Mouse (Mus musculus) hindbrain, postnatal 0 days (tissue): ENCODE results near the gene Sgpp2. TPM values are rescaled to one million over a fixed set of nuclear protein-coding genes. Genes with fewer than 3 reads are reported as not detected.
A peak's percentile ranks its signal among the peaks of the same experiment; 100 is the strongest.

ENCODE experiments used
- ATAC-seq: fragments of 200-750 bp; cut with Nextera tagmentation; 2 replicates; pipeline ENCODE4 v1.8.0; 2017; ENCODE audit warnings: mild to moderate bottlenecking, moderate TSS enrichment, moderate library complexity
- DNase-seq: peaks from one replicate; pipeline ENCODE4 v3.0.0-alpha.2; 2015; ENCODE audit warnings: low spot score
- H3K27ac ChIP-seq: fragments of 300-500 bp; sonication (generic); 2 replicates; pipeline ENCODE4 v1.5.1; 2014; ENCODE audit warnings: mild to moderate bottlenecking
- H3K27me3 ChIP-seq: fragments of 300-500 bp; sonication (generic); 2 replicates; pipeline ENCODE4 v1.6.1; 2014; ENCODE audit warnings: low read length, mixed read lengths; ENCODE audit not compliant: insufficient read depth
- H3K36me3 ChIP-seq: fragments of 300-500 bp; sonication (generic); 2 replicates; pipeline ENCODE4 v1.6.1; 2014; ENCODE audit warnings: low read length, mixed read lengths; ENCODE audit not compliant: insufficient read depth
- H3K4me1 ChIP-seq: fragments of 300-500 bp; sonication (generic); 2 replicates; pipeline ENCODE4 v1.6.1; 2014; ENCODE audit warnings: antibody characterized with exemption, low read length, mixed read lengths; ENCODE audit not compliant: insufficient read depth
- H3K4me2 ChIP-seq: fragments of 300-500 bp; sonication (generic); 2 replicates; pipeline ENCODE4 v1.6.1; 2014; ENCODE audit warnings: low read depth, mild to moderate bottlenecking, low read length, moderate library complexity, mixed read lengths
- H3K4me3 ChIP-seq: fragments of 300-500 bp; sonication (generic); 2 replicates; pipeline ENCODE4 v1.5.1; 2014; ENCODE audit warnings: low read length
- H3K9ac ChIP-seq: fragments of 300-500 bp; sonication (generic); replicated peaks from 2 replicates; pipeline ENCODE4 v1.6.1; 2014; ENCODE audit warnings: mild to moderate bottlenecking, low read length, moderate library complexity, mixed read lengths
- H3K9me3 ChIP-seq: fragments of 300-500 bp; sonication (generic); 2 replicates; pipeline ENCODE4 v1.6.1; 2016; ENCODE audit warnings: low read length, mixed read lengths
- CTCF ChIP-seq: IDR thresholded peaks from 2 replicates; pipeline ENCODE4 v1.5.1; 2016; ENCODE audit warnings: antibody characterized with exemption, control low read depth, low read depth
- WGBS: fragments of 180-500 bp; shearing (Covaris S2); extraction: QIAGEN DNeasy Blood & Tissue Kit; methylation state at CpG from one replicate; pipeline ENCODE4 v1.1.7; 2014; 5-methylcytosine and 5-hydroxymethylcytosine counted together
- polyA plus RNA-seq: library from polyadenylated mRNA; unstranded; fragments of >200 nt; fragmentation: Nextera tagmentation; extraction: Ambion mirVana; gene quantifications from 2 replicates; pipeline ENCODE4 v1.2.1, GENCODE M21; 2015
- total RNA-seq: library from RNA; depleted of rRNA; stranded (reverse); fragments of >200 nt; gene quantifications from 2 replicates; pipeline ENCODE4 v1.2.3, GENCODE M21; 2014

Gene Sgpp2
- total and polyA plus RNA-seq, 2 experiments from 2014 or later, result 3.3 to 5.0 TPM

DNA sequence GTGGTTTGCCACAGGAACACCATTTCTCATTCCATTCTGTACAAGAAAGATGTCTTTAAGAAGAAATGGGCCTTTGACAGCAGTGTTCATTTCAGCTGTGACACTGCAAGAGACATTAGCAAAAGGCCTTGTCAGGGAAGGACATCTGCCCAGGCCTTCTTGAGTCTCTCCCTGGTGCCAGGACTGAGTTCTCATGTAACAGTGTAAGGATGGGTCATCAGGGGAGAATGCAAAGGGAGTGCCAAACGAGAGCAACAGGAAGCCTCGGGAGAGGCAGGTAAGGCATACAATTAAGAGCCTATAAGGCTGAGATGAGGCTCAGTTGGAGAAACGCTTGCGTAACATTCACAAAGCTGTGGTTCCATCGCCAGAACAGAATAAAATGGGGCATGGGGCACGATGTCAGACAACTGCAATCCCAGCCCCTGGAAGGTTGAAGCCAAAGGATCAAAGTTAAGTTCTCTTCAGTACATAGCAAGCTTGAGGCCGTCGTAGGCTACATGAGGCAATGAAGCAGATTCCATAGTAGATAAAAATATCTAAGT, 85.1 kb downstream of the Sgpp2 start:
- H3K9me3 ChIP-seq, result no peaks in the 10 kb centered on the region
- H3K27ac ChIP-seq, result no peak overlapping the region
- TF ChIP-seq CTCF, result no peak
- ATAC-seq, result no peak
- no peaks in the 10 kb centered on the region for H3K36me3 ChIP-seq
- 65% methylated on average over 8 of the region's 8 CpGs for WGBS
- no peak for DNase-seq
- no peak overlapping the region for H3K9ac ChIP-seq
- no peak overlapping the region for H3K4me2 ChIP-seq
- H3K4me3 ChIP-seq, result no peak overlapping the region
- no peaks in the 10 kb centered on the region for H3K4me1 ChIP-seq
- no peaks in the 10 kb centered on the region for H3K27me3 ChIP-seq

DNA sequence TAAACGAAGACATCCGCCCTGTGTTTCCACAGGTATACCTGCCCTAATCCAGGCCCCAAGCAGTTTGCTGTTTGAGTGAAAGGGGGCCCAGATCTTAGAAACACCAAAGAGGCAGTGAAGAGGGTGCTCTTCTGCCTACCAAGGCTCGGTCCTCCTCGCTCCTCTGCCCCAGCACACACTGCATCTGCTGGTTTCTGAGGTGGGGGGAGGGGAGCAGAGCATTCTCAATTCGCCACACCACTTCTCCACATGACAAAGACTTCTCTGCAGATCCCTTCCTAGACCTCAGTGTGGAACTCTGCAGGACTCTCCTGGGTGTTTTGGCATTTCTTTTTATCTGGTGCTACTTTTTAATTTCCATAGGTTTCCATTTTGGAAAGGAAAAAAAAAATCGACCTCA, 85.6 kb downstream of the Sgpp2 start:
- 36% methylated on average over 6 of the region's 6 CpGs for WGBS
- ATAC-seq (no peak), DNase-seq (no peak)
- no peaks in the 10 kb centered on the region for H3K9me3 ChIP-seq
- no peak overlapping the region for H3K9ac ChIP-seq
- H3K4me1 ChIP-seq, result no peaks in the 10 kb centered on the region
- no peak for TF ChIP-seq CTCF
- H3K27ac ChIP-seq, result no peak overlapping the region
- H3K27me3 ChIP-seq, result no peaks in the 10 kb centered on the region
- H3K4me2 ChIP-seq, result no peak overlapping the region
- no peak overlapping the region for H3K4me3 ChIP-seq
- H3K36me3 ChIP-seq, result no peaks in the 10 kb centered on the region

DNA sequence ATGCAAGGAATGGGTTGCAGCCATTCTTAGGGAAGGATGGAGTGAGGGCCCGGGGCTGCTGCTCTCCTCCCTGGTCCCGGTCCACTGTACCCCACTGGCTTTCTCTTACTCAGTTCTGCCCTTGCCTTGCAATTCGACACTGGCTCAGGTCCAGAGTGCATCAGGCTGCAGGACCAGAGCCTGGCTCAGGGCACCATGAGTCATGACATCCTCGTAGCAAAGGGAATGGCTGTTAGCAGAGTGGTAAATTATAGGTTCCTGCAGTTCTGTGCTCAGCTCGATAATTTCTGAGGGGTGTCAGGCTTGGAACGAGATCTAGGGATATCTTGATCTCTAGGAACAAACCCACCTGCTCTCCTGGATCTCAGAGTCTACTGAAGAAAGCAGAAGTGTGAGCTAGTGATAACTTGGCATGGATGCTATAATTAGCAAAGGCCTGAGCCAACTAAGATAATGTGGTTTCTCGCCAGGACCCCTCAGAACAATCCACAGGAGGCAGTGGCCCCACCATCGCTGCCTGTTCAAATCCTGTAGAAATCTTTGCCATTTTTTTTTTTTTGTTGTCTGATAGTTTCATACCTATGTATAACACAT, 86.3 kb downstream of the Sgpp2 start:
- Histone ChIP-seq H3K4me1 (no peaks in the 10 kb centered on the region), H3K27me3 (no peaks in the 10 kb centered on the region), H3K4me3 (no peak overlapping the region), H3K9ac (no peak overlapping the region), H3K27ac (no peak overlapping the region), H3K36me3 (no peaks in the 10 kb centered on the region), H3K4me2 (no peak overlapping the region), H3K9me3 (no peaks in the 10 kb centered on the region)
- no peak for TF ChIP-seq CTCF
- DNase-seq, result peak; percentile 17
- WGBS, result 32% methylated on average over 8 of the region's 8 CpGs
- ATAC-seq, result no peak

DNA sequence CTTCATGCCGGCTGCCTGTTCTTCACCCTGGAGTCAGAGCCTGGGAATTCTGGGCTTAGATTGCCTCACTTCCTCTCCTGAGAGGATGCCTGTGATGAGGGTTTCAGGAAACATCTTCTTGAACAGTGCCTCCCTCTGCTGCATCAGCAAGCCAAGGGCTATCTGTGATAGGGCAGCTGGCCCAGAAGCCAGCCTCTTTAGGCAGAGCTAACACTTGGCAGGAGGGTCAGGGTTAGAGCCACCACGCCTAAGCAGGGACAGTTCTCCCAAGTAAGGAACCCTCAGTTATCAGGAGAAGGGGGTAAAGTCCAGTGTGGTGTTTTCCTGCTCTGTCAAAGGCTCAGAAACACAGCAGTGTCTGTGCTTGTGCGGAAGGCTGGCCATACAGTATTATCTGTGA, 89.6 kb downstream of the Sgpp2 start:
- Histone ChIP-seq H3K36me3 (no peaks in the 10 kb centered on the region), H3K27me3 (no peaks in the 10 kb centered on the region), H3K9ac (no peak overlapping the region), H3K4me3 (no peak overlapping the region), H3K9me3 (no peaks in the 10 kb centered on the region), H3K27ac (no peak overlapping the region), H3K4me1 (no peaks in the 10 kb centered on the region), H3K4me2 (no peak overlapping the region)
- ATAC-seq (no peak), DNase-seq (no peak)
- 78% methylated on average over 3 of the region's 3 CpGs for WGBS
- no peak for TF ChIP-seq CTCF

DNA sequence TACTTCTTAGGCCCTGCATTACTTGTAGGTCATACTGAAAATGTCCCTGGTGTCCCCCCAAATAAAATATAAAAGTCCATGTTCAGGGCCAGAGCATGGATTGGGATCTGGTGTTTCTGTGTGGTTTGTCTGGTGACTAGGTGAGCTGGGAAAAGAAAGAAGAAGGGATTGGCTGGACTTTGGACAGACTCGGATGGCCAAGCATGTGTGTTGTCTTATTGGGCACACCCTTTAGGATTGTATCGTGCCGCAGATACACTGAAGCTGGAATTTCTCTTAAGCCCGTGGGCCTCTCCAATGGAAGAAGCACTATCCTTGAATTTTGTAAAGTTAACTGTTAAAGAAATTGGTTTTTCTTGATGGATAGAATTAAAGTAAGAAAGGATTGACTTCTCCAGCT, 91.3 kb downstream of the Sgpp2 start:
- no peak for DNase-seq
- Histone ChIP-seq H3K9ac (no peak overlapping the region), H3K4me2 (no peak overlapping the region), H3K4me1 (no peaks in the 10 kb centered on the region), H3K27ac (no peak overlapping the region), H3K9me3 (no peaks in the 10 kb centered on the region), H3K4me3 (no peak overlapping the region), H3K27me3 (no peaks in the 10 kb centered on the region), H3K36me3 (no peaks in the 10 kb centered on the region)
- 97% methylated on average over 4 of the region's 4 CpGs for WGBS
- ATAC-seq, result no peak
- no peak for TF ChIP-seq CTCF

DNA sequence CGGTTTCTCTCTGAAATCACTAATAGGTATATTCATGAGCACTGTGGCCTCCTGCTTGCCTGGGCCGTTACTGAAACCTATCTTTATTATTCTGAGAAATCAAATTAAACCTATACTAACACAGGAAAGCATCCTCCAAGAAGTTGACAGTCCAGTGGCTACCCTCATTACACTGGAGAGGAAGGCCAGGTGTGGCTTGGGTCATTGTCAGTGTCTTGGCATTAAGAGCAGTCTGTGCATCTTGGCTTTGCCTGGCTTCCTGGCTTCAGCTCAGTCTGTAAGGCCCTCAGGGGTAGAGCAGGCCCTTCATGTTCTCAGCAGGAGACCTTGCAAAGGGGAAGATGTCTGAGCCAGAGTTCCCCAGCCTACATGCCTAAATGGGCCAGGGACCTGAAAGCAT, 99.3 kb downstream of the Sgpp2 start:
- 97% methylated on average over 2 of the region's 2 CpGs for WGBS
- no peaks in the 10 kb centered on the region for H3K36me3 ChIP-seq
- ATAC-seq (no peak), DNase-seq (no peak)
- no peak for TF ChIP-seq CTCF
- H3K9ac ChIP-seq, result no peak overlapping the region
- H3K27ac ChIP-seq, result no peak overlapping the region
- H3K27me3 ChIP-seq, result no peaks in the 10 kb centered on the region
- no peak overlapping the region for H3K4me3 ChIP-seq
- no peaks in the 10 kb centered on the region for H3K4me1 ChIP-seq
- no peak overlapping the region for H3K4me2 ChIP-seq
- no peaks in the 10 kb centered on the region for H3K9me3 ChIP-seq

GRCm38 (mm10) chr1:78412668-78413067, 102.5 kb downstream of the Sgpp2 start:
- Histone ChIP-seq H3K4me1 (no peaks in the 10 kb centered on the region), H3K9ac (no peak overlapping the region), H3K27ac (no peak overlapping the region), H3K4me2 (no peak overlapping the region), H3K4me3 (no peak overlapping the region), H3K9me3 (no peaks in the 10 kb centered on the region), H3K27me3 (no peaks in the 10 kb centered on the region), H3K36me3 (no peaks in the 10 kb centered on the region)
- no peak for TF ChIP-seq CTCF
- ATAC-seq (no peak), DNase-seq (no peak)
- 37% methylated on average over 7 of the region's 7 CpGs for WGBS
